Mouse (Mus musculus): ENCODE measurements at regions not wholly inside any gene's neighbourhood (a gene's known extent, or its start where the extent isn't known, plus 50 kb on each side); places are given as distances from the start of the nearest gene placed in this dataset.

DNA sequence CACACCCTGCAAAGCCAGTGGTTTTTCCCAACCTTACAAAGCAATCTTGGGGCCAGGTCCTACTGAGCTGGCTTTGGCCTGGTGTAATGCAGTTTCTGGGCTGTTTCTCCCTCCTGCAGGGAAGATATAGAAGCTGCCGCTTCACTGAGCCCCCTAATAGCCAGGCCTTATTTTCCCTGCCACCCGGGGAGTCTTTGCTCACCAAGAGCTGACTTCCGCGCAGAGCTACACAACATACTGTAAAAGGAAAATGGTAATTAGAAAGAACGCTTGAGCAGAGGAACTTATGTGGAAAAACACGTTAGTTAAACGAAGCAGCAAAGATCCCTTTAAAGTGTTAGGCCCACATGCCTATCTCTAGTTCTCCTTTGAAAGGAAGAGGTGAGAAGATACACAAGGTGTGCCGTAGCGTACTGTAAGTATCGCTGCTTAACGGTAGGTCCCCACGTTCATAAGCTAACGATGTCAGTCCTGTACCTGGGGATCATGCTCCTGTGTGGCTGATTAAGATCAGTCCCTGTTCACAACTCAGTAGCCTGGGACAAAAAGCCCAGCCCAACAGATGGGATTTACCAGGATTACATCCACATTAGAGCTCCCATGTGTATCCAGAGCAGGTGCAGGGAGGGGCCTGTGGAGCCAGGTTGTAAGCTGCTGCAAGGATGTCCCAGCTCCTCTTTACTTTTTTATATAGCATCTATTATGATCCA lies 307.5 kb upstream of the Chd6 start:
- H3K27me3 ChIP-seq (ENCODE audit: control insufficient read depth, insufficient read depth, low read length), result no peaks in the 10 kb centered on the region
- H3K4me3 ChIP-seq (ENCODE audit: low read depth, low read length), result no peak overlapping the region
- 75% methylated on average over 13 of the region's 13 CpGs for WGBS (ENCODE audit: insufficient replicate concordance)
- H3K36me3 ChIP-seq (ENCODE audit: control insufficient read depth, insufficient read depth, low read length), result no peaks in the 10 kb centered on the region
- no peaks in the 10 kb centered on the region for H3K4me1 ChIP-seq (ENCODE audit: control insufficient read depth, insufficient read depth, low read length)
- no peak overlapping the region for H3K9ac ChIP-seq (ENCODE audit: low read depth, low read length)
- ATAC-seq (replicated peaks; ENCODE audit: insufficient number of reproducible peaks, low FRiP score, low TSS enrichment), result no peak
- no peak overlapping the region for H3K27ac ChIP-seq (ENCODE audit: low read depth, low read length)
- H3K9me3 ChIP-seq (replicated peaks; ENCODE audit: control insufficient read depth, low read length), result no peaks in the 10 kb centered on the region
- no peak overlapping the region for H3K4me2 ChIP-seq

DNA sequence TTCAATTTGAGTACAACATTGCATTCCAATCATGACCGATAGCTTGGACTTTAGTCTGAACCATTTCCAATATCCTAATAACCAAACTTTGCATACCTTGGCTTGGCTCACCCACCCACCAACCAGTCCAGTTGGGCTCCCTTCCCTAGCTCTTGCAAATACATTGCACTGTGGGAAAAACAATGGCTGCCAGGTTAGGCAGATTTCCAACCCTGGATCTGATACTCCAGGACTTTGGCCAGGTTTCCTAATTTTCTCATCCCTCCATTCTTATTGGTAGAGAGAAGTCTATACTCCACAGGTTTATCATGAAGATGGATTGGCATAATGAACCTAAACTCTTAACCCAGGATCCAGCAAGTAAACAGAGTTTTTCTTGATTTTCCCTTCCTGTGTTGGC lies 299.4 kb upstream of the Chd6 start:
- Histone ChIP-seq H3K27me3 (ENCODE audit: control insufficient read depth, insufficient read depth, low read length) (no peaks in the 10 kb centered on the region), H3K9me3 (replicated peaks; ENCODE audit: control insufficient read depth, low read length) (no peaks in the 10 kb centered on the region), H3K4me1 (ENCODE audit: control insufficient read depth, insufficient read depth, low read length) (no peaks in the 10 kb centered on the region), H3K4me2 (no peak overlapping the region), H3K27ac (ENCODE audit: low read depth, low read length) (no peak overlapping the region), H3K9ac (ENCODE audit: low read depth, low read length) (no peak overlapping the region), H3K36me3 (ENCODE audit: control insufficient read depth, insufficient read depth, low read length) (no peaks in the 10 kb centered on the region), H3K4me3 (ENCODE audit: low read depth, low read length) (no peak overlapping the region)
- ATAC-seq (replicated peaks; ENCODE audit: insufficient number of reproducible peaks, low FRiP score, low TSS enrichment), result no peak
- 89% methylated on average over 1 of the region's 1 CpGs for WGBS (ENCODE audit: insufficient replicate concordance)

DNA sequence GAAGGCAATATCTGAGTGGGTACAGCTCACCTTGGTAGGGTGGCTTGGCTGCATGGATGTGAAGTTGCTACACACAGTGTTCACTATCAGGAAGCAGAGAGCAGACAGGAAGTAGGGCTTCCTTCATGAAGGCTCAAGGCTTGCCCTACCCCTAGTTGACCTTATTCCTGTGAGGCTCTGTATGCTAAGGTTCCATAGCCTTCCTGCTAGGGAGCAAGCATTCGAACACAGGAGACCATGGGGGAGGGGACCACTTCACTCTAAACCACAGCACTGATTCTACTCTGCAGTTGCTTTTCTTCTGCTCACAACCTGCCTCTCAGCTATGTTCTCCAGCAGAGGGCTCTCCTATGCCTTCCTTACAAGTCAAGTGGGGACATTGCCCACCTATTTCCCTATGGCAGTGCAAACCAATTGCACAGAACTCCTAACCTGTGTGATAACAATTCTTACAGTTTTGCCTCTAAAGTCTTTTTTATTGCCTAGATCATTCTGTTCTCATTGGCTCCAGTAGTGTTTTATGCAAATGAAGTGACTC lies 297.0 kb upstream of the Chd6 start:
- Histone ChIP-seq H3K4me1 (ENCODE audit: control insufficient read depth, insufficient read depth, low read length) (no peaks in the 10 kb centered on the region), H3K27me3 (ENCODE audit: control insufficient read depth, insufficient read depth, low read length) (no peaks in the 10 kb centered on the region), H3K4me2 (no peak overlapping the region), H3K9me3 (replicated peaks; ENCODE audit: control insufficient read depth, low read length) (no peaks in the 10 kb centered on the region), H3K9ac (ENCODE audit: low read depth, low read length) (no peak overlapping the region), H3K36me3 (ENCODE audit: control insufficient read depth, insufficient read depth, low read length) (no peaks in the 10 kb centered on the region), H3K27ac (ENCODE audit: low read depth, low read length) (no peak overlapping the region), H3K4me3 (ENCODE audit: low read depth, low read length) (no peak overlapping the region)
- WGBS (ENCODE audit: insufficient replicate concordance), result 36% methylated on average over 1 of the region's 1 CpGs
- ATAC-seq (replicated peaks; ENCODE audit: insufficient number of reproducible peaks, low FRiP score, low TSS enrichment), result no peak

DNA sequence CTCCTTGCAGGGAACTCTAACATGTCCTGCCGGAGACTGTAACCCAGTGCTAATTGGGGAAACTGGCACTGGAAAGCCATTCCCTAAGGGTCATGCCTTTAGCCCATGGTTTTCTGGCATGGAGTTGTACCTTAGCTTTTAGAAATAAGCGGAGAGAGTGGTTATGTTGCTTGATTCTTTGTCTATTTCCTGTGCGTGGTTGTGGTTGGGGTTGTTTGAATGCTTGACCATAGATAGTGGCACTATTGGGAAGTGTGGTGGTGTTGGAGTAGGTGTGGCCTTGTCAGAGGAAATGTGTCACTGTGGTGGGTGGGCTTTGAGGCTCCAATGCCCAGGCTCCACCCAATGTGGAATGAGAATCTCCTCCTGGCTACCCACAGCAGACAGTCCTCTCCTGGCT lies 289.2 kb upstream of the Chd6 start:
- H3K36me3 ChIP-seq (ENCODE audit: control insufficient read depth, insufficient read depth, low read length), result no peaks in the 10 kb centered on the region
- H3K27ac ChIP-seq (ENCODE audit: low read depth, low read length), result no peak overlapping the region
- WGBS (ENCODE audit: insufficient replicate concordance), result 75% methylated on average over 3 of the region's 3 CpGs
- no peak for ATAC-seq (replicated peaks; ENCODE audit: insufficient number of reproducible peaks, low FRiP score, low TSS enrichment)
- no peak overlapping the region for H3K4me2 ChIP-seq
- no peak overlapping the region for H3K9ac ChIP-seq (ENCODE audit: low read depth, low read length)
- no peaks in the 10 kb centered on the region for H3K4me1 ChIP-seq (ENCODE audit: control insufficient read depth, insufficient read depth, low read length)
- H3K4me3 ChIP-seq (ENCODE audit: low read depth, low read length), result no peak overlapping the region
- no peaks in the 10 kb centered on the region for H3K27me3 ChIP-seq (ENCODE audit: control insufficient read depth, insufficient read depth, low read length)
- no peaks in the 10 kb centered on the region for H3K9me3 ChIP-seq (replicated peaks; ENCODE audit: control insufficient read depth, low read length)

DNA sequence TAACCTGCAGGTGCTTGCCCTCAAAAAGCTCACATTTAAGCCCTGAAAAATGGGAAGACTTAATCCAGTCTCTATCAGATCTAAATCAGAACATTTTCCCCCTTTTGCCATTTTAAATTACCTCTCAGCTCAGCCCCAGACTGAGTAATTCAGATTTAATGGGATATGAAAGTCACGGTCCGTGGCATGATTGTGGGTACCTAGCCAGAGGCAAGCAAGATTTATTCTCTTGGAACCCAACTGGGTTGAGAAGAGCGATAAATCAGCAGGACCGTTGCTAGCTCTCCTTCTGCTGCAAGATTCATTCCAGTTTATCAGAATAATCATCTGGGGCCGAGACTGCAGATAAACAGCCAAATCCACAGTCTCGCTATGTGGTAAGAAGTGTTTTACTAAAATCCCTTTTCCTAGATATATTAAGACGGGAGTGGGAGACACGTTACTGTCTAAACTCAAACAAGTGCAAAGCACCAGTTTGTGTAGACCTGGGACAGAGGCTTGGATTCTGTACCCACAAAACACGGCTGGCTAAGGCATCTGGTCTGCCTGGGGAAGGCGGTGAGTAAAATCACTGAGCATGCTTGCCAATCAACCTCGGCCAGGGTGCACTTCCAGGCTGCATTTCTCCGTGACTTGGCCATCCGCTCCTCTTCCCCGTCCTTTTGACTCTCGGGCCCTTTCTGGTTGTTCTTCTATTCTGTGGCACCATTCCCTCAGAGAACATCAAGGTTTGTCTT lies 282.2 kb upstream of the Chd6 start:
- Histone ChIP-seq H3K27me3 (ENCODE audit: control insufficient read depth, insufficient read depth, low read length) (no peaks in the 10 kb centered on the region), H3K9me3 (replicated peaks; ENCODE audit: control insufficient read depth, low read length) (no peaks in the 10 kb centered on the region), H3K27ac (ENCODE audit: low read depth, low read length) (no peak overlapping the region), H3K9ac (ENCODE audit: low read depth, low read length) (no peak overlapping the region), H3K4me2 (no peak overlapping the region), H3K4me3 (ENCODE audit: low read depth, low read length) (no peak overlapping the region), H3K36me3 (ENCODE audit: control insufficient read depth, insufficient read depth, low read length) (no peaks in the 10 kb centered on the region), H3K4me1 (ENCODE audit: control insufficient read depth, insufficient read depth, low read length) (no peaks in the 10 kb centered on the region)
- no peak for ATAC-seq (replicated peaks; ENCODE audit: insufficient number of reproducible peaks, low FRiP score, low TSS enrichment)
- WGBS (ENCODE audit: insufficient replicate concordance), result 77% methylated on average over 15 of the region's 15 CpGs

DNA sequence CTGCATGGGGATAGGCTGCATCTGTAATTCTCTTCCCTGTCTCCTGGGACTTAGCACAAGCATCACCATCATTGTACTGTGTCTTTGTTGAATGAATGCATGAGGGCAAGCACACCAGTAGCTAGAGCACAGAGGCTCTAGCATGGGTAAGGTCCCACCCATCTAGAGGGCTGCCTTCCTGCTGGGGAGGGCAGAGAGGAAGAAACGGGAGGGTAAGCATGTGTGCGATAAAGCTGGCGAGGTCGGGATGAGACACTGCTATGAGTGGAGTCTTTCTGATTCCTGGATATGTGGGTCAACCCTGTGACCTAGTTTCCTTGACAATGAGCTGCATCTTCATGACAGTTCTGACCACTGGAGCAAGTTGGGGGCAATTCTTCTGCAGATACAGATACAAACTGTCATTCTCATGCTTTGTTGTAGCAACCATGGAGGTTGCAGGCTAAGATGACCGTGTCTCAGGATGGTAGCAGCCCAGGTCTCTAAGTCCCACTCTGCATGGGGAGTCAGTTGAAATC lies 280.5 kb upstream of the Chd6 start:
- Histone ChIP-seq H3K9me3 (replicated peaks; ENCODE audit: control insufficient read depth, low read length) (no peaks in the 10 kb centered on the region), H3K27me3 (ENCODE audit: control insufficient read depth, insufficient read depth, low read length) (no peaks in the 10 kb centered on the region), H3K4me3 (ENCODE audit: low read depth, low read length) (no peak overlapping the region), H3K27ac (ENCODE audit: low read depth, low read length) (no peak overlapping the region), H3K4me1 (ENCODE audit: control insufficient read depth, insufficient read depth, low read length) (no peaks in the 10 kb centered on the region), H3K4me2 (no peak overlapping the region), H3K36me3 (ENCODE audit: control insufficient read depth, insufficient read depth, low read length) (no peaks in the 10 kb centered on the region), H3K9ac (ENCODE audit: low read depth, low read length) (no peak overlapping the region)
- 77% methylated on average over 5 of the region's 5 CpGs for WGBS (ENCODE audit: insufficient replicate concordance)
- ATAC-seq (replicated peaks; ENCODE audit: insufficient number of reproducible peaks, low FRiP score, low TSS enrichment), result no peak

DNA sequence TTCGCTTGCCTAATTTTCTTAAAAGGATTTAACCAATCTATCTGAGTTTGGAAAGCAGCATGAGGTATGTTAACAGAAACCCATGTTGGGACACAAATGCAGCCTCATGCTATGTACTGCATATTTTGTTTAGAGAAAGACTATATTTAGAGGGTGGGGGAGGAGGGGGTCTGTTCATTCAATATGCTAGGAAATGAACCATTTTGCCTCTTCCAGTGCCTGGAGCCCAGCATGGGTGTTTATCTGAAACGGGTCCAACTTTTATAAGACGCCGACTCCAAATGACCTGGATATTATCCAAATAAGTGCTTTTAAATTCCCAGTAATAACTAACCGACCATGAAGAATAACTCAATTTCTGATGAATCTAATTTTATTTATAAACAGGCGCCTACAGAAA lies 278.2 kb upstream of the Chd6 start:
- H3K4me2 ChIP-seq, result no peak overlapping the region
- no peaks in the 10 kb centered on the region for H3K27me3 ChIP-seq (ENCODE audit: control insufficient read depth, insufficient read depth, low read length)
- 82% methylated on average over 6 of the region's 6 CpGs for WGBS (ENCODE audit: insufficient replicate concordance)
- no peak overlapping the region for H3K4me3 ChIP-seq (ENCODE audit: low read depth, low read length)
- H3K9me3 ChIP-seq (replicated peaks; ENCODE audit: control insufficient read depth, low read length), result no peaks in the 10 kb centered on the region
- no peak overlapping the region for H3K9ac ChIP-seq (ENCODE audit: low read depth, low read length)
- no peak for ATAC-seq (replicated peaks; ENCODE audit: insufficient number of reproducible peaks, low FRiP score, low TSS enrichment)
- H3K36me3 ChIP-seq (ENCODE audit: control insufficient read depth, insufficient read depth, low read length), result no peaks in the 10 kb centered on the region
- H3K4me1 ChIP-seq (ENCODE audit: control insufficient read depth, insufficient read depth, low read length), result no peaks in the 10 kb centered on the region
- H3K27ac ChIP-seq (ENCODE audit: low read depth, low read length), result no peak overlapping the region

DNA sequence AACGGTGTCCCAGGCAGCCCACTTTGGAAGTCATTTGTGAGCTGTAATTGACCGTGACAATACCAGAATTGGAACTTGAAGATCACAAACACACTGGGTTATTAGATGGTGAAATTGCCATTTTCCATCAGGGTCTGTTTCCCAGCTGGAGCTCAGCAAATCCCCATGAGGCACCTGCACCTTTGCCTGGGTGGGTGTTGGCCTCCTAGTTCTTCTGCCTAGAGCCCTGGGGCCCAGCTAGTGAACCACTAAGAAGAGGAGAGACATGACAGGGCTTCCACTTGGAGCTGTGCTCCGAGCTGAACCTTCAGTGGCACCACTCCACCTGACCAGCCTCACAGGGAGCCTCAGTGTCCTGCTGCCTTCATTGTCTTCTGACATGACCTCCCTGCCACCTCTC lies 273.5 kb upstream of the Chd6 start:
- no peak for ATAC-seq (replicated peaks; ENCODE audit: insufficient number of reproducible peaks, low FRiP score, low TSS enrichment)
- 85% methylated on average over 3 of the region's 3 CpGs for WGBS (ENCODE audit: insufficient replicate concordance)
- no peaks in the 10 kb centered on the region for H3K9me3 ChIP-seq (replicated peaks; ENCODE audit: control insufficient read depth, low read length)
- H3K4me2 ChIP-seq, result no peak overlapping the region
- H3K4me3 ChIP-seq (ENCODE audit: low read depth, low read length), result no peak overlapping the region
- no peaks in the 10 kb centered on the region for H3K4me1 ChIP-seq (ENCODE audit: control insufficient read depth, insufficient read depth, low read length)
- H3K27ac ChIP-seq (ENCODE audit: low read depth, low read length), result no peak overlapping the region
- no peaks in the 10 kb centered on the region for H3K36me3 ChIP-seq (ENCODE audit: control insufficient read depth, insufficient read depth, low read length)
- no peaks in the 10 kb centered on the region for H3K27me3 ChIP-seq (ENCODE audit: control insufficient read depth, insufficient read depth, low read length)
- no peak overlapping the region for H3K9ac ChIP-seq (ENCODE audit: low read depth, low read length)

All from heart, embryonic 11.5 days (tissue).